Mouse (Mus musculus) neural tube, embryonic 13.5 days (tissue): ENCODE measurements around the gene Actc1. TPM values are rescaled to one million over a fixed set of nuclear protein-coding genes. Genes with fewer than 3 reads are reported as not detected.

Experiments
- ATAC-seq: fragments of 200-750 bp; cut with Nextera tagmentation; 2 replicates; pipeline ENCODE4 v1.8.0; 2017; ENCODE audit warnings: low read depth, mild to moderate bottlenecking, moderate TSS enrichment, moderate library complexity
- H3K27ac ChIP-seq: fragments of 300-500 bp; sonication (generic); replicated peaks from 2 replicates; pipeline ENCODE4 v1.5.1; 2015; ENCODE audit warnings: moderate library complexity, mild to moderate bottlenecking, inconsistent platforms
- H3K27me3 ChIP-seq: fragments of 300-500 bp; sonication (generic); 2 replicates; pipeline ENCODE4 v1.6.1; 2015; ENCODE audit warnings: mild to moderate bottlenecking, inconsistent platforms
- H3K36me3 ChIP-seq: fragments of 300-500 bp; sonication (generic); 2 replicates; pipeline ENCODE4 v1.6.1; 2015; ENCODE audit warnings: mild to moderate bottlenecking, inconsistent platforms
- H3K4me1 ChIP-seq: fragments of 300-500 bp; sonication (generic); replicated peaks from 2 replicates; pipeline ENCODE4 v1.6.1; 2015; ENCODE audit warnings: inconsistent platforms
- H3K4me2 ChIP-seq: fragments of 300-500 bp; sonication (generic); 2 replicates; pipeline ENCODE4 v1.6.1; 2015; ENCODE audit warnings: inconsistent platforms, mild to moderate bottlenecking, moderate library complexity
- H3K4me3 ChIP-seq: fragments of 300-500 bp; sonication (generic); 2 replicates; pipeline ENCODE4 v1.5.1; 2015; ENCODE audit warnings: mild to moderate bottlenecking, inconsistent platforms
- H3K9ac ChIP-seq: fragments of 300-500 bp; sonication (generic); 2 replicates; pipeline ENCODE4 v1.6.1; 2015; ENCODE audit warnings: moderate library complexity, mild to moderate bottlenecking, inconsistent platforms
- H3K9me3 ChIP-seq: fragments of 300-500 bp; sonication (generic); 2 replicates; pipeline ENCODE4 v1.6.1; 2016; ENCODE audit warnings: inconsistent platforms
- WGBS: fragments of 180-500 bp; shearing (Covaris S2); methylation state at CpG from one replicate; pipeline ENCODE4 v1.1.7; 2015; 5-methylcytosine and 5-hydroxymethylcytosine counted together
- polyA plus RNA-seq: library from polyadenylated mRNA; unstranded; fragments of >200 nt; fragmentation: Nextera tagmentation; extraction: Ambion mirVana; gene quantifications from 2 replicates; pipeline ENCODE4 v1.2.1, GENCODE M21; 2015

The Actc1 gene
- polyA plus RNA-seq, 1 experiment from 2014 or later: 100 TPM

GRCm38 (mm10) chr2:114011838-114012237 is 41.5 kb downstream of the Actc1 start:
- WGBS: 51% methylated on average over 4 of the region's 4 CpGs
- Histone ChIP-seq H3K27ac (no peak overlapping the region), H3K36me3 (no peaks in the 10 kb centered on the region), H3K4me2 (peak overlapping the region; percentile 85), H3K4me3 (peak overlapping the region; percentile 56), H3K27me3 (peaks cover 44% of the 10 kb centered on the region), H3K4me1 (peaks cover 19% of the 10 kb centered on the region), H3K9ac (no peak overlapping the region), H3K9me3 (no peaks in the 10 kb centered on the region)
- ATAC-seq: no peak

GRCm38 (mm10) chr2:114008321-114008720 is 45.0 kb downstream of the Actc1 start:
- ATAC-seq: no peak
- no peak overlapping the region for H3K4me2 ChIP-seq
- 88% methylated on average over 2 of the region's 2 CpGs for WGBS

GRCm38 (mm10) chr2:113997484-113997883 is 55.9 kb downstream of the Actc1 start:
- no peaks in the 10 kb centered on the region for H3K36me3 ChIP-seq
- no peak overlapping the region for H3K9ac ChIP-seq
- H3K4me2 ChIP-seq: no peak overlapping the region
- no peaks in the 10 kb centered on the region for H3K4me1 ChIP-seq
- H3K9me3 ChIP-seq: no peaks in the 10 kb centered on the region
- 74% methylated on average over 8 of the region's 8 CpGs for WGBS
- no peaks in the 10 kb centered on the region for H3K27me3 ChIP-seq
- H3K27ac ChIP-seq: no peak overlapping the region
- H3K4me3 ChIP-seq: no peak overlapping the region
- no peak for ATAC-seq

More at GRCm38 (mm10) chr2:114008321-114008720, 45.0 kb downstream of the Actc1 start:
- Histone ChIP-seq H3K4me1 (peaks cover 8% of the 10 kb centered on the region), H3K36me3 (no peaks in the 10 kb centered on the region), H3K27ac (no peak overlapping the region), H3K27me3 (peaks cover 18% of the 10 kb centered on the region), H3K9me3 (no peaks in the 10 kb centered on the region), H3K9ac (no peak overlapping the region), H3K4me3 (no peak overlapping the region)

Other genes starting within 250 kb of the Actc1 start
- 164 and 197 TPM in 2 replicates for gene Scg5, start 224.4 kb downstream of the Actc1 start, polyA plus RNA-seq
- 7.9 and 12.1 TPM in 2 replicates for gene Arhgap11a, start 204.9 kb downstream of the Actc1 start, polyA plus RNA-seq
- gene Gjd2, start 39.9 kb downstream of the Actc1 start, polyA plus RNA-seq: 3.9 and 4.7 TPM in 2 replicates
- 40.4 and 43.1 TPM in 2 replicates for gene Aqr, start 133.5 kb upstream of the Actc1 start, polyA plus RNA-seq
- gene Zfp770, start 147.9 kb upstream of the Actc1 start, polyA plus RNA-seq: 4.8 and 5.0 TPM in 2 replicates